Mouse (Mus musculus): Measurements from ENCODE around the gene 1700025G04Rik.

DNA sequence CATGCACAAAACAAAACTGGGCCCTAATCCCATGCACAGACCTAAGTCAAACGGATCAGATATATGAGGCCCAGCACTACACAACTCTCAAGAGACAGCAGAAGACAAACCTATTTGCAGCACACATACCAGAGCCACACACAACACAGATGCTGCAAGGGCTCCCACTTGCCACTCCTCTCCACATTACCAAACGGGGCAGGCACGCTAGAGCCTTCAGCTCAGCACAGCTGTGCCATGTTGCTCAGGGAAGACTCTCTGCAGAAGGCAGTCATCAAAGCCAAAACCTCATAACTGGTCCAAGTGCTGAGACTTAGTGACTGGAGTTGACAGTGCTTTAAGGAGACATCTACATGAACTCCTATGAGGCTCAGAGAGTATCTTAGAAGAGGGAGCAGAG lies 130.9 kb downstream of the 1700025G04Rik start:
- TF ChIP-seq CTCF (IDR thresholded peaks at IDR 0.05) (no peak), EP300 (IDR thresholded peaks at IDR 0.05) (no peak)

All from lung, postnatal 0 days (tissue).